Mouse (Mus musculus): ENCODE results near the gene Vipr1. TPM values are rescaled to one million over a fixed set of nuclear protein-coding genes. Genes with fewer than 3 reads are reported as not detected.
A peak's percentile ranks its signal among the peaks of the same experiment; 100 is the strongest.
"Not testable (repeated sequence)": the region's sequence is repeated elsewhere in the genome, so short reads cannot be mapped to it uniquely, and the experiment has no call there.

The Vipr1 gene
- polyA plus RNA-seq (2014; fragmentation: Nextera tagmentation; extraction: Ambion mirVana) = 0.26 and 0.64 TPM in 2 replicates

DNA sequence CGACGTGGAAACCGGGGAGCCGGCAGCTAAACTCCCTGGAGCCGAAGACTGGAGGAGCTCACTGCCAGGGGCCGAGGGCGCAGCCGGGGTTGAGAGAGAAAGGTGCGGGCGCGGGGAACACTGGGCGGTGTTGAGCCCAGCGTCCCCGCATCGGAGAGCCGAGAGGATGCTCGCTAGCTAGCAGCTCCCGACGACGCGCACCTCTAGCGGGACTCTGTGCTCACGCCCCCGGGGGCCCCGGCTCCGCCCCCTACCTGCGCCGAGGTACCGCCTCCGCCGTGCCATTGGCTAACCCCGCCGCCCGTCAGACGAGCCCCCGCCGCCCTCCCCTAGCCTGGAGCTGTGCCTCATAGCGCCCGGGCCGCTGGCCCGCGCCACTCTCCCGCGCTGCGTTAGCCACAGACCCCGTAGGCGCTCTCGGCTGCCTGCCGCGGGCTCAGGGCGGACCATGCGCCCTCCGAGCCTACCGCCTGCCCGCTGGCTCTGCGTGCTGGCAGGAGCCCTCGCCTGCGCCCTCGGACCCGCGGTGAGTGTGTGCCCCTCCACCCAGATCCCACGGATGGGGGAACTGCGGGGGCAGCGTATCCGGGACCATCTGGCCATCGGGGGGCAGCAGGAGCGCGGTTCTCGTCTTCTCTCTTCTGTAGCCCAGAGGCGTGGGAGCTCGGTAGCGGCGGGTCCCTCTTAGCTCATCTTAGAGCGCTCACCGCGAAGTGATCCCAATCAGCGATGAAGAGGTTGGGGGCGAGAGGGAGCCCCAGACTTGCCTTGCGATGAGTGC, at the start of gene Vipr1:
Gene Vipr1 (plus strand): TSS at position 316 of the 781 bp plus-strand sequence.
- peak within 1 kb of the TSS; percentile 96 for H3K4me2 ChIP-seq (ENCODE audit: low read depth, low read length)
- peak within 1 kb of the TSS; percentile 54 for H3K9ac ChIP-seq (ENCODE audit: low read depth, low read length)
- peaks cover 10% of the 10 kb centered on the region for H3K4me1 ChIP-seq (ENCODE audit: control insufficient read depth, insufficient read depth, low read length)
- no peaks in the 10 kb centered on the region for H3K36me3 ChIP-seq (ENCODE audit: control insufficient read depth, insufficient read depth, low read length)
- no peak within 1 kb of the TSS for H3K27ac ChIP-seq (replicated peaks; ENCODE audit: low read depth, low read length)
- WGBS = 0% methylated on average over 31 of the region's 79 CpGs
- H3K9me3 ChIP-seq (ENCODE audit: control insufficient read depth, low read length) = no peaks in the 10 kb centered on the region
- peaks cover 50% of the 10 kb centered on the region for H3K27me3 ChIP-seq (replicated peaks; ENCODE audit: control insufficient read depth, insufficient read depth, low read length)
- ATAC-seq (ENCODE audit: low read depth) = peak; percentile 92
- DNase-seq (ENCODE audit: low spot score) = peak; percentile 81
- H3K4me3 ChIP-seq (ENCODE audit: low read depth, low read length) = peak within 1 kb of the TSS; percentile 56

DNA sequence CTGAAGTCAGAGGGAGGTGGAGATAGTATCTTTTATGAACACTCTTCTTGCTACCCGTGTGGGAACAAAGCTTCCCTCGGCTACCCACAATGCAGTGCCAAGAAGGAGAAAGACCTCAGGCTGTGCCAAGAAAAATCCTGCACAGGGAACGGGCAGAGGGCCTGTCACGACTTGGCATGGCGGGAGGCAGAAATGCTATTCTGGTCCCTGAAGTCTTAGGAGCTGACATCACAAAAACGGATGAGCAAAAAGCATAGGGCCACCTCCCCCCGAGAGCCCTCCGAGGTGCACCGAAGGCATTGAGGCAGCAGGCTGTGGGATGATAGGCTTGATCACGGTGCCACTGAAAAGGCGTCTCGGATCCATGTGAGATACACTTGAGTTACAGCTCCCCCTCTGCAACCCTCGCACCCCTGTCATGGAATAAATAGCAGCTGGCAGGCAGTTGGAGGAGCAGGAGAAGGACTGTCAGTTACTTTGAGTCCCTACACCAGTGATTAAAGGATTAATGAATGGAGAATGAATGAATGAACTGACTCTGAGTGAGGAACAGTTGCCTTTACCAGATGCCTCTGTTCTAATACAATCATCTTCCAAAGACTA, 49.5 kb upstream of the Vipr1 start:
- WGBS = 62% methylated on average over 13 of the region's 13 CpGs
- Histone ChIP-seq H3K36me3 (ENCODE audit: control insufficient read depth, insufficient read depth, low read length) (no peaks in the 10 kb centered on the region), H3K4me2 (ENCODE audit: low read depth, low read length) (no peak overlapping the region), H3K4me1 (ENCODE audit: control insufficient read depth, insufficient read depth, low read length) (peaks cover 7% of the 10 kb centered on the region; the same call in 1 of the 2 replicates), H3K9ac (ENCODE audit: low read depth, low read length) (no peak overlapping the region), H3K27ac (replicated peaks; ENCODE audit: low read depth, low read length) (no peak overlapping the region), H3K4me3 (ENCODE audit: low read depth, low read length) (no peak overlapping the region), H3K27me3 (replicated peaks; ENCODE audit: control insufficient read depth, insufficient read depth, low read length) (no peaks in the 10 kb centered on the region), H3K9me3 (ENCODE audit: control insufficient read depth, low read length) (peaks cover 6% of the 10 kb centered on the region; the same call in 1 of the 2 replicates)
- DNase-seq (ENCODE audit: low spot score) (peak; percentile 19), ATAC-seq (ENCODE audit: low read depth) (no peak)

DNA sequence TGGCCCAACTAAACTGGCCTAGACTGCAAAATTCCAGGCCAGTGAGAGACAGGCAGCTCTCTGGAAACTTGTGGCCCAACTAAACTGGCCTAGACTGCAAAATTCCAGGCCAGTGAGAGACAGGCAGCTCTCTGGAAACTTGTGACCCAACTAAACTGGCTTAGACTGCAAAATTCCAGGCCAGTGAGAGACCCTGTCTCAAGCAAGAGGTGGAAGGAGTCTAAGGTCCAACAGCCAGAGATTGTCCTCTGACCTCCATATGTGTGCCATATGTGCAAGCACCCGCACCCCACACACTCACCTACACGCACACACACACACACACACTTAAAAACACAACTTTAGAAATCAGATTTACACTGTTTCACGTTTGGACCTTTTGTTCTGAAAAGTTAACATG, 48.7 kb upstream of the Vipr1 start:
- not testable (repeated sequence) for H3K27ac ChIP-seq (replicated peaks; ENCODE audit: low read depth, low read length); H3K4me3 ChIP-seq (ENCODE audit: low read depth, low read length); H3K9me3 ChIP-seq (ENCODE audit: control insufficient read depth, low read length); DNase-seq (ENCODE audit: low spot score); H3K36me3 ChIP-seq (ENCODE audit: control insufficient read depth, insufficient read depth, low read length); H3K4me2 ChIP-seq (ENCODE audit: low read depth, low read length); ATAC-seq (ENCODE audit: low read depth); H3K27me3 ChIP-seq (replicated peaks; ENCODE audit: control insufficient read depth, insufficient read depth, low read length); H3K9ac ChIP-seq (ENCODE audit: low read depth, low read length); H3K4me1 ChIP-seq (ENCODE audit: control insufficient read depth, insufficient read depth, low read length)
- 59% methylated on average over 3 of the region's 3 CpGs for WGBS

DNA sequence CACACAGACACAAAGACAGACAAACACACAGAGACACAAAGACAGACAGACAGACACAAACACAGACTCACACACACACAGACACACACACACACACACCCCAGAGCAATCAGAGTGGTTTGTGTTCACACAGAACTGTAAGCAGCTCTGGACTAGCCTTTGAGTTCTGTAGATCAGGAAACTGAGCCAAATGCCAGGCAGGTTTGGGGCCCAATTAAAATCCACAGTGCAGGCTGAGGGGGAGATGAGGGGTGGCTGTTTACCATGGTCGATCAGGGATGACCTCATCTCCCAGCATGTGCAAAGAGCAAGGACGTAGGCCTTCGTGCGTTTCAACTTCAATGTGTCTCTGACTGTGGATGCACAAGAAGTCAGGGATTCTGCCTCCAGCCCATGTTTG, 47.7 kb upstream of the Vipr1 start:
- Histone ChIP-seq H3K27me3 (replicated peaks; ENCODE audit: control insufficient read depth, insufficient read depth, low read length) (no peaks in the 10 kb centered on the region), H3K4me1 (ENCODE audit: control insufficient read depth, insufficient read depth, low read length) (peaks cover 10% of the 10 kb centered on the region; the same call in 1 of the 2 replicates), H3K27ac (replicated peaks; ENCODE audit: low read depth, low read length) (no peak overlapping the region), H3K4me3 (ENCODE audit: low read depth, low read length) (no peak overlapping the region), H3K4me2 (ENCODE audit: low read depth, low read length) (no peak overlapping the region), H3K36me3 (ENCODE audit: control insufficient read depth, insufficient read depth, low read length) (no peaks in the 10 kb centered on the region), H3K9ac (ENCODE audit: low read depth, low read length) (no peak overlapping the region), H3K9me3 (ENCODE audit: control insufficient read depth, low read length) (no peaks in the 10 kb centered on the region)
- WGBS = 61% methylated on average over 4 of the region's 4 CpGs
- DNase-seq (ENCODE audit: low spot score) = no peak
- ATAC-seq (ENCODE audit: low read depth) = no peak

DNA sequence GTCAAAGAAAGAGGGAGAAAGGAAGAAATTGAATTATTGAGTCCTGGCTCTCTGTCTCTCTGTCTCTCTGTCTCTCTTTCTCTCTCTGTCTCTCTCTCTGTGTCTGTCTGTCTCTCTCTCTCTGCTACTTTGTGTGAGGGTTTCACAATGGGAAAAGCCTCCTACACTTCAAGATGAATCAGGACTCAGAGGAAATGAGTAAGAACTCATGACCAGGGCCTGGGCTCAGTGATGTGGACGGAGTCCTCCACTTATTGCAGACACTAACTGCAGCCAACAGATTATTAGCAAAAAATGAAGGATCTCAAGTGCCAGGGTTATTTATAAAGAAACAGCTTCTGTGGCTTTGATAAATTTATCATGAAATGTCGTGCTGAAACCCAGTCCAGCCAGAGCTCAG, 44.4 kb upstream of the Vipr1 start:
- H3K4me3 ChIP-seq (ENCODE audit: low read depth, low read length) = no peak overlapping the region
- H3K27ac ChIP-seq (replicated peaks; ENCODE audit: low read depth, low read length) = no peak overlapping the region
- no peak for DNase-seq (ENCODE audit: low spot score)
- peaks cover 28% of the 10 kb centered on the region for H3K4me1 ChIP-seq (ENCODE audit: control insufficient read depth, insufficient read depth, low read length)
- ATAC-seq (ENCODE audit: low read depth) = no peak
- no peak overlapping the region for H3K9ac ChIP-seq (ENCODE audit: low read depth, low read length)
- WGBS = 83% methylated on average over 2 of the region's 2 CpGs
- no peaks in the 10 kb centered on the region for H3K27me3 ChIP-seq (replicated peaks; ENCODE audit: control insufficient read depth, insufficient read depth, low read length)
- H3K36me3 ChIP-seq (ENCODE audit: control insufficient read depth, insufficient read depth, low read length) = no peaks in the 10 kb centered on the region
- H3K9me3 ChIP-seq (ENCODE audit: control insufficient read depth, low read length) = no peaks in the 10 kb centered on the region
- H3K4me2 ChIP-seq (ENCODE audit: low read depth, low read length) = no peak overlapping the region

DNA sequence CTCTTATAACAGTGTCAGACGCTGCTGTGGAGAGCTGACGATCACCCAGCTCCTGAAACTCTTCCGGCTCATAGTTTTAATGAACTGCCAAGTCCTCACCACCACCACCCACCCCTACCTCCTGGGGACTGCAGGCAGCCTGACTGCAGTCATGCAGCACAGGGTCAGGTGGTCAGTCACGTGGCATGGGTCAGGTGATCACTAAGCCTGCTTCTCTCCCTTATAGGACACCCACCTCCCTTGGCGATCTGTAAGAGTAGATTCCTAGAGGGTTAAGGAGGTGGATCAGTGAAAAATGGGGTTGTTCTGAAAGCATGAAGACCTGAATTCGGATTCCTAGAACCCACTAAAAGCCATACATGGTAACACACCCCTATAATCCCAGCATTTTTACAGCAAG, 43.0 kb upstream of the Vipr1 start:
- Histone ChIP-seq H3K4me2 (ENCODE audit: low read depth, low read length) (no peak overlapping the region), H3K4me1 (ENCODE audit: control insufficient read depth, insufficient read depth, low read length) (peaks cover 23% of the 10 kb centered on the region), H3K9me3 (ENCODE audit: control insufficient read depth, low read length) (no peaks in the 10 kb centered on the region), H3K36me3 (ENCODE audit: control insufficient read depth, insufficient read depth, low read length) (no peaks in the 10 kb centered on the region), H3K27ac (replicated peaks; ENCODE audit: low read depth, low read length) (0 out of 2 replicates have a peak overlapping the region, but pooled peaks have one; percentile 49), H3K27me3 (replicated peaks; ENCODE audit: control insufficient read depth, insufficient read depth, low read length) (no peaks in the 10 kb centered on the region), H3K9ac (ENCODE audit: low read depth, low read length) (no peak overlapping the region), H3K4me3 (ENCODE audit: low read depth, low read length) (no peak overlapping the region)
- no peak for ATAC-seq (ENCODE audit: low read depth)
- DNase-seq (ENCODE audit: low spot score) = no peak
- WGBS = 80% methylated on average over 6 of the region's 6 CpGs

DNA sequence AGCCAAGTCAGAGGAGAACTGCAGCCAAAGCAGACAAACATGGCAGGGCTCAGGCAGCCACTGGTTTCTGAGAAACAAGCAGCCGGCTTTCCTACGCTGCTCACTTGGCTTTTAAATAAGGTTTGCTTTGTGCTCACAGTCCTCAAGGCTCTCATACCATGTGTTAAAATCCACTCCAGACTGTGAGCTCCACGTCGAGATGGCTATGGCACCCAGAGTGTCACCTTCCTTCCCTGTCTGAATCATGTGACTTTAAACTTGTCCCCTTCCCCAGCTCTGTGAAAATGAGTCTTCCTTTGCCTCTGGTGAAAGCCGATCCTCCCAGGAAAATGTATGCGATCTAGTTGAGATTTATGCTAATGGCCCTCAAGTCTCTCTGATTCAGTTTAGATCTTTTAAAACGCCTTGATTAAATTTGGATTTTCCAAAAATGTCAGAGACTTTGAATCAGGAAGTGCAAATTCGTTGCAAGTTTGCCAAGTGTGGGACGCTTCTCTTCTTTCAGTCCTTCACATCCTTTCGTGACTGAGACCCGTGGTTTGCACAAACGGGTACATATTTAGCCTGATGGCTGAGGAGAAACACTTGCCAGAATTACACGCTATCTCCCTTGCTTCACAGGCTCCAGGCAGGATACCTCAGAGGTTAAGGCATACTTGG, 42.2 kb upstream of the Vipr1 start:
- ATAC-seq (ENCODE audit: low read depth) (peak; percentile 17; the same call in 1 of the 2 replicates), DNase-seq (ENCODE audit: low spot score) (peak; percentile 26)
- no peak overlapping the region for H3K4me3 ChIP-seq (ENCODE audit: low read depth, low read length)
- H3K27me3 ChIP-seq (replicated peaks; ENCODE audit: control insufficient read depth, insufficient read depth, low read length) = no peaks in the 10 kb centered on the region
- H3K27ac ChIP-seq (replicated peaks; ENCODE audit: low read depth, low read length) = peak overlapping the region; percentile 49; the same call in 1 of the 2 replicates
- no peak overlapping the region for H3K9ac ChIP-seq (ENCODE audit: low read depth, low read length)
- H3K9me3 ChIP-seq (ENCODE audit: control insufficient read depth, low read length) = no peaks in the 10 kb centered on the region
- WGBS = 32% methylated on average over 13 of the region's 13 CpGs
- H3K4me2 ChIP-seq (ENCODE audit: low read depth, low read length) = peak overlapping the region; percentile 16
- no peaks in the 10 kb centered on the region for H3K36me3 ChIP-seq (ENCODE audit: control insufficient read depth, insufficient read depth, low read length)
- peaks cover 21% of the 10 kb centered on the region for H3K4me1 ChIP-seq (ENCODE audit: control insufficient read depth, insufficient read depth, low read length)

DNA sequence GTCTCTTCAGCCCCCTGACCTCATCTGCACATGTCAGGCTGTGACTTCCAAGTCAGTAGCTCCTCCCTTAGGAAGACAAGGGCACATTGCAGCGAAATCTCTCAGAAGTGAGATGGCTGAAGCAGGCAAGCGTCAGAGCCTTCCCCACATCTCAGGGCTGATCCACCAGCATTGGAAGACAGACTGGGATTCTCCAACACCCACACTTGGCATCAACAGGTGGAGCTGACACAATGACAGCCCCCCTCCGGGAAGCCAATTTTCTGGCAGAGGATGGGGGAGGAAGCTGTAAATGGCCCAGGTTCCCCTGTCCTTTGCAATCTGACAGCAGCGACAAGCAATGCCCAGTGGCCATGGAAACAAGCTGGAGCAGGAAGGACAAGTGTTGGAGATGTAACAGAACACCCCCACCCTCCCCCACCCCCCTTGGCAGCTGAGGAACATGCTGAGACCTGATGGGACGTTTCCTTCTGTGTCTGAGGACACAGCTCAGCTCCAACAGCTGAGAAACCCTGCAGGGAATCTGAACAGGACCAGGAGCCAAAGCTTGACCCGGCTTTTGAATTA, 41.6 kb upstream of the Vipr1 start:
- H3K9ac ChIP-seq (ENCODE audit: low read depth, low read length) = no peak overlapping the region
- ATAC-seq (ENCODE audit: low read depth) (peak; percentile 70), DNase-seq (ENCODE audit: low spot score) (peak; percentile 78)
- peak overlapping the region; percentile 46; the same call in 1 of the 2 replicates for H3K27ac ChIP-seq (replicated peaks; ENCODE audit: low read depth, low read length)
- peaks cover 21% of the 10 kb centered on the region for H3K4me1 ChIP-seq (ENCODE audit: control insufficient read depth, insufficient read depth, low read length)
- H3K9me3 ChIP-seq (ENCODE audit: control insufficient read depth, low read length) = no peaks in the 10 kb centered on the region
- WGBS = 25% methylated on average over 6 of the region's 6 CpGs
- H3K4me2 ChIP-seq (ENCODE audit: low read depth, low read length) = peak overlapping the region; percentile 16; the same call in 1 of the 2 replicates
- H3K36me3 ChIP-seq (ENCODE audit: control insufficient read depth, insufficient read depth, low read length) = no peaks in the 10 kb centered on the region
- no peak overlapping the region for H3K4me3 ChIP-seq (ENCODE audit: low read depth, low read length)
- H3K27me3 ChIP-seq (replicated peaks; ENCODE audit: control insufficient read depth, insufficient read depth, low read length) = no peaks in the 10 kb centered on the region

Measured in embryonic facial prominence, embryonic 14.5 days (tissue).